Mouse (Mus musculus): ENCODE results near the gene Kif14.

Kif14 gene

GRCm38 (mm10) chr1:136466143-136466811, at the start of gene Kif14:
Gene Kif14 (plus strand): TSS chr1:136466343.
- peak; percentile 89 for DNase-seq (ENCODE audit: low spot score)

- DNase-seq (ENCODE audit: low spot score), result no peak
Measured at GRCm38 (mm10) chr1:136418393-136418792, 47.8 kb upstream of the Kif14 start.

DNA sequence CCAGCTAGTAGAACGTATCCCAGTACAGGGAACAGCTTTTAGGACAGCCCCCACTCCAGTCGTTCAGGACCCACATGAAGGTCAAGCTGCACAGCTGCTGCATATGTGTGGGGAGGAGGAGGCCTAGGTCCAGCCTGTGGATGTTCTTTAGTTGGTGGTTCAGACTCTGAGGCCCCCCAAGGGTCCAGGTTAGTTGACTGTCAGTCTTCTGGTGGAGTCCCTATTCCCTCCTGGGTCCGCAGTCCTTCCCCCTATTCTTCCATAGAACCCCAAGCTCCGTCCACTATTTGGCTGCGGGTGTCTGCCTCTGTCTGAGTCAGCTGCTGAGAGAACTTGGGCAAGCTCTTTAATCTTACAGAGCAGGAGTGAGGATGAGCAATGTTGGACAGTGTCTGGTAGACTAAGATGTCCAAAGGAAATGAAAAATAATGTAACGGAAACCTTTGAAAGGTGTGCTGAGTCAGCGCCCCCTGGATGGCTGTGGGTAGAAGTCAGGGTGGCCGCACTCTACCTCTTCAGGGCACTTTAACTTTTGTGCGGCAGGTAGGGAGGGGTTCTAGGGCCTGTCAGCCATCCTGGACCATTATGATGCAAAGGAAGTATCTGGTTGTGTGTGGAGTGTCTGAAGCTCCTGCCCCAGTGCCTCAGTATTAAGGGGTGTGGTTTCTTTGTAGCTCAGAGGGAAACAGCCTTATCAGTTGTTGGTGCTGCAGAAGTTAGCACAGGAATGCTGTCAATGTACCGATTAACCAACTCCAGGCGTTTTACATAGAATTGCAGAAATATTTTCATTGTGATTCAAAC, 38.8 kb upstream of the Kif14 start:
- DNase-seq (ENCODE audit: low spot score), result no peak

- no peak for DNase-seq (ENCODE audit: low spot score)
Measured at GRCm38 (mm10) chr1:136428981-136429380, 37.2 kb upstream of the Kif14 start.

GRCm38 (mm10) chr1:136430126-136430818, 35.9 kb upstream of the Kif14 start:
- no peak for DNase-seq (ENCODE audit: low spot score)

GRCm38 (mm10) chr1:136440741-136441140, 25.4 kb upstream of the Kif14 start:
- DNase-seq (ENCODE audit: low spot score), result no peak

- no peak for DNase-seq (ENCODE audit: low spot score)
Measured at GRCm38 (mm10) chr1:136442809-136443208, 23.3 kb upstream of the Kif14 start.

DNA sequence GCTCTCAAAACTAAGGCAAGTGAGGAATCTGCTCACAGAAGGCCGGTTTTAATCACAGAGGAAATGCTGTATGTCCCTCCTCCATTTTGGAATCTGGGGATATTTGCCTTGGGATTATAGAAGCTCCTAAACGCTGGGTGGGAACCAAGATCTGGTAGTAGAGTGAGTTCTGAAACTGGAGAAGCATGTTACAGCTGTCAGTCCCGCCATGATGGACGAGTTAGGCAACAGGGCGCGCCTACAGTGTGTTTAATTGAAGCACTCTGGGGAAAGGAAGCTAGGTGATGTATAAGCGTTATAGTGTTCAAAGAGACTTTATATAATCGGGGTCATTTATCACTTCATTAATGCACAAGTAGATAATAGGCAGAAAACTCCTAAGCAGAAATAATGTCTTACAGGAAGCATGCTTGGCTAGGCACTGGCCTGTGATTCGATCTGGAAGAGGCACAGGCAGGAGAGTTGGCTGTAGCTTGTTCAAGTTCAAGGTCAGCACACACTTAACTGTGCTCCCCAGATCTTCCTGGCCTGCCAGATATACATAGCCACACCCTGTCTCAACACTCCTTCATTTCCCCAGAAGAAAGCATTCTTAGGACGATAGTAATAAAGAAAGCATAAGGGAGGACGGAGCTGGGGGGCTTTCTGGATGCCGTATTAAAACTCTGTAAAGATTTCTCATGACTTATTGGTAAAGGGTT, 21.4 kb upstream of the Kif14 start:
- DNase-seq (ENCODE audit: low spot score), result no peak

GRCm38 (mm10) chr1:136446933-136447332, 19.2 kb upstream of the Kif14 start:
- no peak for DNase-seq (ENCODE audit: low spot score)

GRCm38 (mm10) chr1:136447338-136447737, 18.8 kb upstream of the Kif14 start:
- DNase-seq (ENCODE audit: low spot score), result no peak

GRCm38 (mm10) chr1:136449541-136449940, 16.6 kb upstream of the Kif14 start:
- DNase-seq (ENCODE audit: low spot score), result no peak

DNA sequence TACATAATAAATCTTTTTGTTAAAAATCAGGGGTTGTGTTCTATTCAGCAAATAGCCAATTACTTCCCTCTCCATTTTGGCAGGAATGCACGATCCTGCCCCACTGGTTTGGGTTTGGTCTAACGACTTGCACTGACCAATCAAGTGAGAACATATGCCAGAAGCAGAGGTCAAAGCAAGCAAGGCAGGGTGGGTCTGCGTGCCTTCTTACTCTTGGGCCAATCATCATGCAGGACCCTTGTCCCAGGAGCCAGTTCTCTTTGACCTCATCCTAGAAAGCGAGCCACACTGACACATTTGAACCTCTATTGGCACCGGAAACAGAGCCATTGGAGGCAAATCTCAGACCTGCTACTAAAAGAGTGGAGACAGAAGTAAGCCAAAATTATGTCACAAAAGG, 15.9 kb upstream of the Kif14 start:
- no peak for DNase-seq (ENCODE audit: low spot score)

DNA sequence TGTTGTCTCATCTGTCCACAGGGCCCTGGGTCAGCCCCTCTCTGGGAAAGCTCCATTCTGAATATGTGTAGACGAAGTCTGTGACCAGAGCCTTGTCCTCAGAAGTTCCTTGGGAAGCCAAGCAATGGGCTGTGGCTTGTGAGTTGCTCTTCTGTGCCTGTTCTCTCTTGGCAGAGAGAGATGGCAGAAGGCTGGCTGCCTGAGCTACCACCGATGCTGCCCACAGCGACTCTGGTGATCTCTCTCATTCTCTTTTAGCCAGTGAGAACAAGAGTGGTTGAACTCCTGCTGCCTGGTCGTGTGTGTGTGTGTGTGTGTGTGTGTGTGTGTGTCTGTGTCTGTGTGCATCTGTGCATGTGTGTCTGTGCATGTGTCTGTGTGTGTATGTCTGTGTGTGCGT, 13.7 kb upstream of the Kif14 start:
- DNase-seq (ENCODE audit: low spot score), result no peak

- DNase-seq (ENCODE audit: low spot score), result no peak
Measured at GRCm38 (mm10) chr1:136455756-136456585, 10.2 kb upstream of the Kif14 start.

GRCm38 (mm10) chr1:136456741-136457140, 9.4 kb upstream of the Kif14 start:
- DNase-seq (ENCODE audit: low spot score), result no peak

GRCm38 (mm10) chr1:136457403-136457802, 8.7 kb upstream of the Kif14 start:
- no peak for DNase-seq (ENCODE audit: low spot score)

DNA sequence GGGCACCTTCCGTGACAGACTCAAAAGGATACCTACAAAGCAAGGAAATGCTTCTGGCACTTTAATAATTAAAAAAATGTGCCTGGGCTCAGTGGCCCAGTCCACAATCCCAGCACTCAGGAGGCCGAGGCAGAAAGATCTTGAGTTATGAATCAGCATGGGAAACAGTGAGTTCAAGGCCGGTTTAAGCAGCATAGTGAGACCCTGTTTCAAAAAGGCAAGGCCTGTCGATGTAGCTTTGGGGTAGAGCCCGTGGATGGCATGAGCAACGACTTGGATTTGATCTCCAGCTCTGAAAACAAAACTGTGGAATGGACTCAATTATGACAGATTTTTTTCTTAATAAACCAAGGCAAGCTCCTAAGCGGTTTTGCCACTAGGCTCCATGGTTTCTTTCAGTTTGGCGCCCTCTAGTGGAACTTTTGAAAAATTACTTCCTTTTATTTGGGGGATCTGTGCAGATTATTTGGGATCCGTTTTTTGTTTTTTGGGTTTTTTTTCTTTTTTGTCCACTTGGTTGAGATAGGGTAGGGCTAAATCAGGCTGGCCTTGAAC, 7.4 kb upstream of the Kif14 start:
- no peak for DNase-seq (ENCODE audit: low spot score)

- no peak for DNase-seq (ENCODE audit: low spot score)
Measured at GRCm38 (mm10) chr1:136462443-136462842, 3.7 kb upstream of the Kif14 start.

DNA sequence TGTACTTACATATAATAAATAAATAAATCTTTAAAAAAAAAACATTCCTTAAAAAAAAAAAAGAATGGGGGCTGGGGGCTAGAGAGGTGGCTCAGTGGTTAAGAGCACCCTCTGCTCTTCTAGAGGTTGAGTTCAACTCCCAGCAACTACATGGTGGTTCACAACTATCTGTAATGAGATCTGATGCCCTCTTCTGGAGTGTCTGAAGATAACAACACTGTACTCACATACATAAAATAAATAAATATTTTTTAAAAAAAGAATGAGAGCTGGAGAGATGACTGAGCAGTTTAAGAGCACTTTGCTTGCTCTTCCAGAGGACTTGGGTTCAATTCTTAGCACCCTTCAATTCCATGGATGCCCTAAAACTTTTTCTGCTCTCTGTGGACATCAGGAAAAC, 975 bp upstream of the Kif14 start:
- no peak for DNase-seq (ENCODE audit: low spot score)

DNA sequence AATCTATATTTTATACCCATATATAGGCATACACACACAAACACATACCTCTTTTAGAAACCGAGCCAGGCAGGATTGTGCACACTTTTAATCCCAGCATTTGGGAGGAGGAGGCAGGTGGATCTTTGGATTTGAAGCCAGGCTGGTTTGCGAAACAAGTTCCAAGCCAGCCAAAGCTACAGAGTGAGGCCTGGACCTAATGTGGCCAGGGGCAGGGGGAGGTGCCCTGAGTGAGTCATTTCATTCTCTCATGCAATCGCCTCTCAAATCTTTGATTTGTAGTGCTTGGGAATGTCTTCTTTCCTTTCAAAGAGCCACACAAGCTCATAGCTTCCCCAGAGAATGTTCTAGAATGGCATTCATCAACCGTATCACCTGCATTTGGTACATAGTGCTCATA, 3.3 kb downstream of the Kif14 start:
- DNase-seq (ENCODE audit: low spot score), result no peak

DNA sequence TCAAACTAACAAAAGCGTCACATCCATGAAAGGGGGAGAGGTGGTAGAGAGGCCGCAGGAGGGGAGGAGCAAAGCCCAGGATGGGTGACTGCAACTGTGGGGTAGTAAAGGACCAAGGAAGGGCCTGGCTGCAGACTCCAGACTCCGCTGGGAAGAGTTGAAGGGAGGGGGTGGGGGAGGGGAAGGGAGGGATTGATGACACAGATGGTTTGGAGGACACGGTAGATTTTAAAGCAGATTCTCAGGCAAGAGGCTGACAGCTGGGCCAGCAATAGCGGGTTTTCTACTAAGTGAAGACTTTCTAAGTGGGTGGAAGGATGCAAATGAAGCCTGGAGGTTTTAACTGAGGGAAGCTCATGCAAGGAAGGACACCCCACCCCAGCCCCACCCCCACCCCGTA, 4.3 kb downstream of the Kif14 start:
- no peak for DNase-seq (ENCODE audit: low spot score)
